Mouse (Mus musculus): ENCODE data around the gene Arhgap24.

DNA sequence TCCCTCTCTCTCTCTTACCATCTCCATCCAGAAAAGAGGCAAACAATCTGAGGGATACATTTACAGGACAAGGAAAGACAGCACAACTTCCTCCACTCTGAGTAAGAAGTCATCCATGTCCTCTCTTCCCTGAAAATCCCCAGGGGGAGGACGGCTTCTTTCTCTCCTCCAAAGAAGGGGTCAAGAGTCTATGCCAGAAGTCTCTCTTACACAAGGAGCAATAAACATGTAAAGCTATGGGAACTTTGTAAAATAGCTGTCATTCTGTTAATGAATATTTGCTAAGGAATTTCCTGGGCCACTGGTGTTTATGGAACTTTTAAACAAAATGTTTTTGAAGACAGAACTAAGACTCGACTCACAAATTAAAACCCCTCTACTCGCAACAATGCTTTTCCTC, 248.3 kb downstream of the Arhgap24 start:
- no peak for TF ChIP-seq CTCF (conservative IDR thresholded peaks at IDR 0.05; ENCODE audit: low read length)
- TF ChIP-seq NANOG (IDR thresholded peaks at IDR 0.05; ENCODE audit: borderline replicate concordance, low read length) = no peak
- TF ChIP-seq POU5F1 (IDR thresholded peaks at IDR 0.05; ENCODE audit: borderline replicate concordance, low read length) = no peak

Data from E14TG2a.4 (cell line).